Mouse (Mus musculus): ENCODE measurements around the gene Ptms. TPM values are rescaled to one million over a fixed set of nuclear protein-coding genes. Genes with fewer than 3 reads are reported as not detected.

Gene Ptms
- polyA plus RNA-seq (2015; fragmentation: Nextera tagmentation; extraction: Ambion mirVana): 772 and 823 TPM in 2 replicates

DNA sequence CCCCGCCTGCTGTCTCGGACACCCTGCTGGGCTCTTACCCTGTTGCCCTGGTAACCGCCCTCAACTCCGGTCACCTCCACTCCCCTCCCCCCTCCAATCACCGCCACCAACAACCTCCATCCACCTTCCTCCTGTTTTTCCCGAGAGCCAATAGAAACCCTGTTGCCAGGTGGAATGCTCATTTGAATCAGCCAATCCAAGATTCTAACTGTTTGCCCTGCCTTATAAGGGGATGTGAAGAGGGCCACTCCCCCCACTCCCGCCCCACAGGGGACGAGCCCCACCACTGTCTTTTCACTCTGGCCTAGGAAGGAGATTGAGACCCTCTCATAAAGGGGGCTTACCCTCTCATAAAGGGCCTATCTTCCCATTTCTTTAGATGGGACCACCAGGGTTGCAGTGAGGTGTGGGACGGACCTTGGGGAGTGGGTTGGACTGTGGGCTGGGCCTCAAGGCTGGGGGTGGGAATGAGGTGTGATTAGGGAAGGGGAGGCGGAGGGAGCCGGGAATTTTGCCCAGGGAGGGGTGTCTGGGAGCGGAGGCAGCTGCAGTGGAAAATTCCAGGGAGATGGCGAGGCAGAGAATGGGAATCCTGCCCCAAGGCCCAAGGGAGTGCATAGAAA lies at the start of gene Ptms:
Gene Ptms (minus strand): TSS at position 409 of the 623 bp plus-strand sequence.
- peak; percentile 86 for ATAC-seq (replicated peaks)
- Histone ChIP-seq H3K27ac (replicated peaks) (peak within 1 kb of the TSS; percentile 100), H3K36me3 (peaks cover 2% of the 10 kb centered on the region; the same call in 1 of the 2 replicates), H3K4me1 (peaks cover 39% of the 10 kb centered on the region), H3K9ac (replicated peaks) (peak within 1 kb of the TSS; percentile 34), H3K9me3 (no peaks in the 10 kb centered on the region), H3K27me3 (no peaks in the 10 kb centered on the region), H3K4me2 (replicated peaks) (peak within 1 kb of the TSS; percentile 97), H3K4me3 (peak within 1 kb of the TSS; percentile 94)
- WGBS: under 1% methylated on average over 13 of the region's 13 CpGs

DNA sequence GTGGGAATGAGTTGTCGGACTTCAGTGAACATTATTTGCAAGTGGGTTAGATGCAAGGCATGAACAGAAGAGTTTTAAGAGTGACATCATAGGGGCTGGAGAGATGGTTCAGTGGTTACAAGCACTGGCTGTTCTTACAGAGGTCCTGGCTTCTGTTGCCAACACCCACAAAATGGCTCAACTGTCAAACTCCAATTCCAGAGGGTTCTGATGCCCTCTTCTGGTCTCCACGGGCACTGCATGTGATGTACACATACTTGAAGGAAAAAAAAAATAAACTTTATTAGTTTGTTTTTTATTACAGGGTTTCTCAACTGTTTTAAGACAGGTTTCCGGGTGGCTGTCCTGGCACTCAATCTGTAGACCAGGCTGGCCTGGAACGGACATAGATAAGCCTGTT lies 47.9 kb upstream of the Ptms start:
- no peak for ATAC-seq (replicated peaks)
- Histone ChIP-seq H3K27ac (replicated peaks) (no peak overlapping the region), H3K36me3 (no peaks in the 10 kb centered on the region), H3K9ac (replicated peaks) (no peak overlapping the region), H3K9me3 (no peaks in the 10 kb centered on the region; the same call in 1 of the 2 replicates), H3K4me2 (replicated peaks) (no peak overlapping the region), H3K4me1 (peaks cover 16% of the 10 kb centered on the region), H3K4me3 (no peak overlapping the region), H3K27me3 (no peaks in the 10 kb centered on the region)
- 66% methylated on average over 4 of the region's 4 CpGs for WGBS

DNA sequence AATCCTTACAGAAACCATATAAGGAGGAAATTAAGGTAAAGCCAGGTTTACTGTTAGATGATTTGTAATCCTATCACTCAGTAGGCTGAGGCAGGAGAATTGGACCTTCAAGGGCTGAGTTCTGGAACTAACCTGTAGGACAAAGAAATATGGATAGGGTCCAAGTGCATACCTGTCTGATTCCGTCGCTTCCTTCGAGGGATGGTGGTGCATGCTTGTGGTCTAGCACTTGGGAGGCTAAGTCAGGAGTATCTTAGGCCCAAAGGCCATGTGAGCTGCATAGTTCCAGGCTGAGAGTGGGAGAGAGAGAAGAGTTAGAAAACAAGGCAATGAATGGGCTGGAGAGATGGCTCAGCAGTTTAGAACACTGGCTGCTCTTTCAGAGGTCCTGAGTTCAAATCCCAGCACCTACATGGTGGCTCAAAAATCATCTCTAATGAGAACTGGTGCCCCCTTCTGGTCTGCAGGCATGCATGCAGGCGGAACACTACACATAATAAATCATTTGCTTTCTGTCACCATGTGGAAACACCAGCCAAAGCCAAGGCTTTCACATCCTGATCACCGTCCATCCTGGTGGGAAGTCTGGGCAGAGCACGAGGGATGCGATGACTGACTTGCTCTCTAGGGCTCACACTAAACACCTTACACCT lies 46.7 kb upstream of the Ptms start:
- peak overlapping the region; percentile 77 for H3K4me3 ChIP-seq
- ATAC-seq (replicated peaks): no peak
- H3K9ac ChIP-seq (replicated peaks): 0 out of 2 replicates have a peak overlapping the region, but pooled peaks have one; percentile 95
- no peaks in the 10 kb centered on the region for H3K27me3 ChIP-seq
- 0 out of 2 replicates have a peak, but pooled peaks cover 2% of the 10 kb centered on the region for H3K36me3 ChIP-seq
- WGBS: 96% methylated on average over 7 of the region's 7 CpGs
- peaks cover 16% of the 10 kb centered on the region for H3K4me1 ChIP-seq
- H3K27ac ChIP-seq (replicated peaks): no peak overlapping the region
- peak overlapping the region; percentile 97 for H3K4me2 ChIP-seq (replicated peaks)
- H3K9me3 ChIP-seq: no peaks in the 10 kb centered on the region; the same call in 1 of the 2 replicates

DNA sequence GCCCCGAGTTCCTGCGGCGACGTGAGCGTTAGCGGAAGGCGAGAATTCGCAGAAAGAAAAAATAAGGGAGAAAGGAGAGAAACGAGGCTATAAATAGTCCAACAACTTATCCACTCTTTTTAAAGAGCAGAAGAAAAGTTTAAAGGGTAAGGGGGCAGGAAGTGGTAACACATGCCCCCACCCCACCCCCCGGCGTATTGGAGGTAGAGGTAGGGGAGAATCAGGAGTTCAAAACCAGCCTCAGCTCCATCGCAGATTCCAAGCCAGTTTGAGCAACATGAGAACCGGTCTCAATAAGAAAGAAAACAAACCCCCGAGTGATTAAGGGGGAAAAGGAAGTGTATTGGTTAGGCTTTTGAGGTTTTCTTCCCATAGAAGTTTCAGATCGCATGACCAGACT lies 45.8 kb upstream of the Ptms start:
- Histone ChIP-seq H3K9me3 (no peaks in the 10 kb centered on the region; the same call in 1 of the 2 replicates), H3K4me1 (peaks cover 16% of the 10 kb centered on the region), H3K4me2 (replicated peaks) (peak overlapping the region; percentile 97), H3K4me3 (peak overlapping the region; percentile 77), H3K9ac (replicated peaks) (peak overlapping the region; percentile 95), H3K27me3 (no peaks in the 10 kb centered on the region), H3K27ac (replicated peaks) (peak overlapping the region; percentile 92), H3K36me3 (peaks cover 6% of the 10 kb centered on the region; the same call in 1 of the 2 replicates)
- no peak for ATAC-seq (replicated peaks)
- 16% methylated on average over 15 of the region's 15 CpGs for WGBS

DNA sequence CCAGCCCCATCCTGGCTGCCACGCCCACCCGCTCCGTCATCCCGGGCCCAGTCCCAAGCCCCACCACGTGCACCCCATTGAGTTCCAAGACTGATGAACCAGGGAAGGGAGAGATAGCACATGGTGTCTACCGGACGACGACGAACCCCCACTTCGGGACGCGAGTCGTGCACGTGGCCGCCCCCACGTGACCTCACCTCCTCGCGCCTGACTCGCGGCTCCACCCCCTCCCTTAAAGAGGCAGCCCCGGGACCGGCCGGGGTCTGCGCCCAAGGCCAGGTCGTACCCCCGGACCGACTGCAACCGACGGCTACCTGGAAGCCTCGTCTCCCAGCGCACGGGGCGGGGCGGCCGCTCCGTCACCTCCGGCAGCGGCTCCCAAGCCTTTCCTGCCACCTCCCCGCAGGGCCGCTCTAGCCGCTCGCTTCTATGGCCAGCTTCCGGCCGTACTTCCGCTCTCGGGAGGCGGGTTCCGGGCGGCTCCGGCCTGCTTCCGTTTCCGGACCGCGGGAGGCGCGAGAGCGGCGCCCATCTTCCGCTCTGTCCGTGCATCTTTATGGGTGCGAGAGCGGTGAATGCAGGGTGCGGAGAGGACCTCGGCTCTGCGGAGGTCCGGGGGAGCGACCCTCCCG lies 45.3 kb upstream of the Ptms start, which contains the start of gene Cops7a:
Gene Cops7a (minus strand): TSS at position 451 of the 632 bp plus-strand sequence.
- Histone ChIP-seq H3K36me3 (peaks cover 11% of the 10 kb centered on the region), H3K9me3 (no peaks in the 10 kb centered on the region; the same call in 1 of the 2 replicates), H3K4me1 (peaks cover 16% of the 10 kb centered on the region), H3K9ac (replicated peaks) (peak within 1 kb of the TSS; percentile 95), H3K27ac (replicated peaks) (peak within 1 kb of the TSS; percentile 92), H3K27me3 (no peaks in the 10 kb centered on the region), H3K4me2 (replicated peaks) (peak within 1 kb of the TSS; percentile 97), H3K4me3 (peak within 1 kb of the TSS; percentile 77)
- ATAC-seq (replicated peaks): peak; percentile 97
- WGBS: 0% methylated on average over 68 of the region's 68 CpGs

DNA sequence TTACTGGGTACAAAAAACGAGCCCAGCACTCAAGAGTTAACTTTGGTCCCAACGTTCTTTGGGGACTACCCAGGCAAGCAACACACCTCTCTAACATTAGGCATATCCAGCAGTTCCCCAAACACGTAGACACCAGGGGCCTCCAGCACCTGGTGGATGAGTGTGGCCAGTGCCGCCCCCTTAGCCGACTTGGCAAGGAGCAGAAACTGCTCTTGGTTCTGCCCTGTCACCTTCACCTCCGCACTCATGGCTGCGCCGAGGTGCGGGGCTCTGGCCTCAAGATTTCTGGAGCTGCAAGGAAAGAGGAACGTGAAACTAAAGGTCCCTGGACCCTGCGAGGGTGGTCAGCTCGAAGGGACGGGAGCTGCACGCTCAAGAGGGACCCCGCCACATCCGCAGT lies 44.7 kb upstream of the Ptms start:
- 41% methylated on average over 16 of the region's 16 CpGs for WGBS
- Histone ChIP-seq H3K4me3 (peak overlapping the region; percentile 77), H3K9ac (replicated peaks) (peak overlapping the region; percentile 95), H3K36me3 (peaks cover 17% of the 10 kb centered on the region), H3K27ac (replicated peaks) (peak overlapping the region; percentile 92), H3K9me3 (no peaks in the 10 kb centered on the region; the same call in 1 of the 2 replicates), H3K4me2 (replicated peaks) (peak overlapping the region; percentile 97), H3K4me1 (peaks cover 16% of the 10 kb centered on the region), H3K27me3 (no peaks in the 10 kb centered on the region)
- peak; percentile 26 for ATAC-seq (replicated peaks)

DNA sequence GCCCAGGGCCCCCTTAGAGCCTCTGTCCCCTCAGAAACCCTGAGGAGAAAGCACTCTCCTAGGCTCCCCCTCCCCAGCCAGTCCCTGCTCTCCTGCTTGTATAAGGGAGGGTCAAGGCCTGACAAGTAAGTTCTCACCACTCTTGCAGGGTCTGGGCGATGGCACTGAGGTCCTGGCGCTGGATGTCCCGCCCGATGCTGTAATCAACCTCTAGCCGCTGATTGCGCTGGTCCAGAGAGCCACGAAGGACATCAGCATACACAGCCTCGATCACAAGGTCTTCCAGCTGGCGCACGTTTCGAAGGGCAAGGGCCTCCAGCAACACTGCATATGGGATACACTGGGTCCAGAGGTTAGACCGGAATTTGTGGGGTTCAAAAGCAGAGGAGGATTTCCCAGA lies 41.1 kb upstream of the Ptms start:
- Histone ChIP-seq H3K36me3 (peaks cover 42% of the 10 kb centered on the region), H3K27me3 (no peaks in the 10 kb centered on the region)

DNA sequence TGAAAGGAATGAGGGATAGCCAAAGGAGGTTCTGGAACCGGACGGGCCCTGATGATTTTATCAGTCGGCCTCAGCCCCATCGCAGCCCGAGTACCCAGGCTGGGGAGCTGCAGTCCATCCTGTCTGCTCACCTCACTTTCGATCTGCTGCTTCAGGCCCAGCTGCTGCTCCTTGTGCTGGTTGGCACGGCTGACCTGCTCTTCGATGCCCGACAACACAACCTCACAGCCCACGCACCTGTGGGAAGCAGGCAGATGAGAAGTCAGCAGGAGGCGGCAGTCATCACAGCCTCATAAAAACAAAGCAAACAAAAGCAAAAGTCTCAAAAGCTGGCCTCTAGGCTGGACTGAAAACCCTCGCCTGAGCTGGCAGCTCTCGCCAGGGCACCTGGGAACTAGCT lies 40.1 kb upstream of the Ptms start:
- Histone ChIP-seq H3K36me3 (peaks cover 46% of the 10 kb centered on the region), H3K9me3 (no peaks in the 10 kb centered on the region), H3K9ac (replicated peaks) (no peak overlapping the region), H3K27me3 (no peaks in the 10 kb centered on the region), H3K4me3 (no peak overlapping the region), H3K4me1 (peaks cover 9% of the 10 kb centered on the region), H3K4me2 (replicated peaks) (no peak overlapping the region), H3K27ac (replicated peaks) (no peak overlapping the region)
- 91% methylated on average over 13 of the region's 13 CpGs for WGBS
- no peak for ATAC-seq (replicated peaks)

More for the DNA sequence above, 41.1 kb upstream of the Ptms start:
- 92% methylated on average over 12 of the region's 12 CpGs for WGBS
- Histone ChIP-seq H3K9me3 (no peaks in the 10 kb centered on the region), H3K9ac (replicated peaks) (no peak overlapping the region), H3K27ac (replicated peaks) (no peak overlapping the region), H3K4me1 (peaks cover 11% of the 10 kb centered on the region), H3K4me2 (replicated peaks) (no peak overlapping the region), H3K4me3 (no peak overlapping the region)
- no peak for ATAC-seq (replicated peaks)

DNA sequence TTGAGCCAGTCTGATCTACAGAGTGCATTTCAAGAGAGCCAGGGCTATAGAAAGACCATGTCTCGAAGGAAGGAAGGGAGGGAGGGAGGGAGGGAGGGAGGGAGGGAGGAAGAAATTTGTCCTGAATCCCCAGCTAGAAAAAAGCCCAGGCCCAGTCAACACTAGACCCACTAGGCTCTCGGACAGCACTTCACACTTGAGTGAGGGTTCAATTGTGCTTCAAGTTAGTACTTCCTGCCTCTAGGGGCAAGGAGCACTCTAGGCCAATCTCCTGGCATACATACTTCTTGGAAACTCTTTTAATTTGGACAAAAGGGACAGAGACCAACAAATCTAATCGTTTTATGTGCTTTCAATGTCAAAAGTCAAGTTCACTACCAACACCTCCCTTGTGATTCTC lies 38.2 kb upstream of the Ptms start:
- 83% methylated on average over 3 of the region's 3 CpGs for WGBS
- no peak overlapping the region for H3K27ac ChIP-seq (replicated peaks)
- ATAC-seq (replicated peaks): no peak
- H3K4me3 ChIP-seq: no peak overlapping the region
- H3K36me3 ChIP-seq: peaks cover 46% of the 10 kb centered on the region
- H3K27me3 ChIP-seq: no peaks in the 10 kb centered on the region
- H3K4me1 ChIP-seq: no peaks in the 10 kb centered on the region
- no peak overlapping the region for H3K9ac ChIP-seq (replicated peaks)
- H3K4me2 ChIP-seq (replicated peaks): no peak overlapping the region
- no peaks in the 10 kb centered on the region for H3K9me3 ChIP-seq

DNA sequence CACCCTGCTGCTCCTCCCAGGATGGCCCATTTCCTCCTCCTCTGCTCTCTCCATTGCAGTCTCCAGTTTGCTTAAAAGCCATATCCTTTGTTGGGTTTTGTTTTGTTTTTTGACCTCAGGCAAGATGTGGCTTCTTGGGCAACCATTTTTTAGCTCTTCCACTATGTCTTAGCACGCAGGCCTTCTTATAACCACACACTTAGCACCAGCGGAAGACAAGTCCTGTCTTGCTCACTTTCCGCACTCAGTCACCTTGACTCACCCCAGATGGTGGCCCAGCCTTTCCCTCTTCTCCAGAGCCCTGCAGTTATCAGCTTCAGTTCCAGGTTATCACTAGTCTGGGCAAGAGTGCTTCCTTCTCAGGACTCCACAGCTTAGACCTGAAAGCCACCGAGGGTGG lies 35.3 kb upstream of the Ptms start:
- Histone ChIP-seq H3K4me3 (no peak overlapping the region), H3K36me3 (peaks cover 35% of the 10 kb centered on the region), H3K4me1 (no peaks in the 10 kb centered on the region), H3K9ac (replicated peaks) (no peak overlapping the region), H3K27me3 (no peaks in the 10 kb centered on the region), H3K4me2 (replicated peaks) (no peak overlapping the region), H3K27ac (replicated peaks) (no peak overlapping the region), H3K9me3 (no peaks in the 10 kb centered on the region)
- ATAC-seq (replicated peaks): no peak
- WGBS: 96% methylated on average over 4 of the region's 4 CpGs

DNA sequence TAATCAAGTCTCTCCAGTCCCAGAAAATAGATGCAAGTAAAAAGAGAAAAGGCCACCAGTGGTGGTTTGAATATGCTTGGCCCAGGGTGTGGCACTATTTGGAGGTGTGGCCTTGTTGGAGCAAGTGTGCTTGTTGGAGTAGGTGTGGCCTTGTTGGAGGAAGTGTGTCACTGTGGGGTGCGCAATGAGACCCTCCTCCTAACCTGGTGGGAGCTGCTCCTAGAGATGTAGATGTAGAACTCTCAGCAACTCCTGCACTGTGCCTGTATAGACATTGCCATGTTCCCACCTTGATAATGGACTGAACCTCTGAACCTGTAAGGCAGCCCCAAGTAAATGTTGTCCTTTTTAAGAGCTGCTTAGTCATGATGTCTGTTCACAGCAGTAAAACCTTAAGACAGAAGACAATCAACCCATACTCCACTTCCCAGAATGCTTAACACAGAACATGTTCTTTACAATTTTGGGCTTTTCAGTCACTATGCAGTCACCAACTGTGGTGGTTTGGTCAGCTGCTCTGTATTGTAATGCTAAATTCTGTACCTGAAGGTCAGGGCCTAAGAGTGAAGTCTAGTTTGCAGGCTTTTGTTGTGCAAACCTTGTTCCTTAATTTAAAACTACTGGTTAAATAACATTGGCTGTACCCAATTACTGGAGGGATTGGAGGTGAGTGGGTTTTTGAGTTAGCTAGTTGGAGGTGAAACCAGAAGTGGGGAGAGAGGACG lies 34.2 kb upstream of the Ptms start:
- no peak for ATAC-seq (replicated peaks)
- no peak overlapping the region for H3K27ac ChIP-seq (replicated peaks)
- H3K9me3 ChIP-seq: no peaks in the 10 kb centered on the region
- no peak overlapping the region for H3K4me3 ChIP-seq
- 89% methylated on average over 2 of the region's 2 CpGs for WGBS
- H3K36me3 ChIP-seq: peaks cover 24% of the 10 kb centered on the region
- H3K9ac ChIP-seq (replicated peaks): no peak overlapping the region
- H3K27me3 ChIP-seq: no peaks in the 10 kb centered on the region
- H3K4me1 ChIP-seq: no peaks in the 10 kb centered on the region
- H3K4me2 ChIP-seq (replicated peaks): no peak overlapping the region
